Mouse (Mus musculus) liver, postnatal 0 days (tissue): ENCODE measurements at regions not wholly inside any gene's neighbourhood (a gene's known extent, or its start where the extent isn't known, plus 50 kb on each side); places are given as distances from the start of the nearest gene placed in this dataset.

Experiments
- CTCF ChIP-seq: sonication (generic); IDR thresholded peaks from 2 replicates; pipeline ENCODE4 v1.5.1; 2016; ENCODE audit warnings: antibody characterized with exemption, low read depth
- EP300 ChIP-seq: IDR thresholded peaks from 2 replicates; pipeline ENCODE4 v1.6.1; 2016; ENCODE audit warnings: antibody characterized with exemption, low read depth, mild to moderate bottlenecking

GRCm38 (mm10) chr15:87122656-87123055, 421.4 kb upstream of the Fam19a5 start:
- TF ChIP-seq CTCF, result no peak
- TF ChIP-seq EP300, result no peak
